In the genomic region with DNA sequence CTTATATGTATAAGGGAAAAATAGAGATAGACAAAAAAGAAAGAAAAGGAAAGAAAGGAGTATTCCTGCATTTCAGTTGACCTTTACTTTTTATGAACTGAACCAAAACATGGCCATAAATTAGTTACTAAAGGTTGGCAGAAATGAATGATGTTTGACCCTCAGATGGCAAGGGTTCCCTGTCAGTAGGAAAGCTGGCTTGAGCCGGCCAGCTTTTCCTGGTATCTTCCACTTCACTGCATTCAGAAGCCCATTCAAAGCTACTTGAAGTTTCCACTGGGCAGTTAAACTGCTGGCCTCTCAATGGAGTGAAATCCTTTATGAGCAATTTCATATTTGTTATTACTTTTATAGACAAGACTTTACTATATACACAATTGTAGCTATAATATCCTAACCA, we compare ENCODE assay signal across 25 mouse cellular contexts.
A peak's percentile ranks its signal among the peaks of the same experiment; 100 is the strongest.
DNase-seq lines count a peak whose midpoint lies in the region; ATAC-seq lines count a peak whose summit lies in the region.
"Had no signal": no experiment of that assay in that cellular context is flagged by ENCODE, and none has a peak within 500 bp of the region (broad histone marks: within the 10 kb centered on the region; RNA-seq: fewer than 3 reads in every experiment).

No protein-coding gene starts in this region.

- no peak overlapping the region for H3K9ac ChIP-seq in kidney, embryonic 14.5 days (ENCODE audit: low read depth, low read length)
- H3K9ac ChIP-seq: embryonic facial prominence, embryonic 13.5 days; forebrain, embryonic 12.5 days; hindbrain, embryonic 12.5 days had no signal

- intact Hi-C loops in left cerebral cortex, postnatal 4 days (cut with DNase I), result no loop called here

- no peak overlapping the region for H3K4me3 ChIP-seq in kidney, embryonic 14.5 days (ENCODE audit: low read length)
- H3K4me3 ChIP-seq: embryonic facial prominence, embryonic 10.5 days; embryonic facial prominence, embryonic 13.5 days; erythroblast, embryonic 14.5 days; forebrain, embryonic 12.5 days; heart, adult 2 months; hindbrain, embryonic 12.5 days had no signal

- no peaks in the 10 kb centered on the region for H3K4me1 ChIP-seq in kidney, embryonic 14.5 days (ENCODE audit: control insufficient read depth, insufficient read depth, low read length)
- H3K4me1 ChIP-seq: embryonic facial prominence, embryonic 10.5 days; embryonic facial prominence, embryonic 13.5 days; forebrain, embryonic 12.5 days; hindbrain, embryonic 12.5 days had no signal

- no peak for ATAC-seq in kidney, embryonic 14.5 days (ENCODE audit: low FRiP score, low TSS enrichment)
- ATAC-seq: activated CD4-positive, CD25-positive, alpha-beta regulatory T cell, adult 4 months; forebrain, embryonic 16.5 days; hindbrain, embryonic 16.5 days had no signal

- DNase-seq in kidney, adult 11 months, result peak; percentile 16
- DNase-seq in kidney, adult 8-10 months, result peak; percentile 43
- DNase-seq in kidney, postnatal 14 days, result peak; percentile 14
- no peak for DNase-seq in left cerebral cortex, postnatal 4 days
- DNase-seq in heart, adult 9 months (ENCODE audit: low spot score in 2 of 2), result no peak
- DNase-seq: adrenal gland, adult 8-10 months; adrenal gland, postnatal 25 days; cerebellum, adult 11-12 months; cerebellum, adult 8-10 months; cerebellum, postnatal 10 days; cerebellum, postnatal 36 days; embryo, embryonic 11 days; gastrocnemius, postnatal 10 days; gastrocnemius, postnatal 36 days; heart, adult 2 months had no signal

- H3K4me2 ChIP-seq in kidney, embryonic 14.5 days (replicated peaks; ENCODE audit: low read depth, low read length), result no peak overlapping the region
- H3K4me2 ChIP-seq: embryonic facial prominence, embryonic 13.5 days; forebrain, embryonic 12.5 days; heart, embryonic 11.5 days; hindbrain, embryonic 12.5 days had no signal

- H3K36me3 ChIP-seq in kidney, embryonic 14.5 days (ENCODE audit: control insufficient read depth, insufficient read depth, low read length), result no peaks in the 10 kb centered on the region
- H3K36me3 ChIP-seq: embryonic facial prominence, embryonic 10.5 days; embryonic facial prominence, embryonic 13.5 days; forebrain, embryonic 12.5 days; hindbrain, embryonic 12.5 days had no signal

- H3K27me3 ChIP-seq in kidney, embryonic 14.5 days (ENCODE audit: control insufficient read depth, insufficient read depth, low read length), result no peaks in the 10 kb centered on the region

- WGBS in kidney, embryonic 14.5 days, result 67% methylated on average over 1 of the region's 1 CpGs

- no peak overlapping the region for H3K27ac ChIP-seq in kidney, embryonic 14.5 days (ENCODE audit: low read depth, low read length)
- H3K27ac ChIP-seq: embryonic facial prominence, embryonic 10.5 days; embryonic facial prominence, embryonic 13.5 days; forebrain, embryonic 12.5 days; heart, adult 2 months; hindbrain, embryonic 12.5 days had no signal

- H3K9me3 ChIP-seq in kidney, embryonic 14.5 days (ENCODE audit: control insufficient read depth, low read length), result no peaks in the 10 kb centered on the region
- H3K9me3 ChIP-seq: embryonic facial prominence, embryonic 10.5 days; embryonic facial prominence, embryonic 13.5 days; forebrain, embryonic 12.5 days; hindbrain, embryonic 12.5 days had no signal

Comparison
In these comparisons a context has a peak if more than half of its experiments do, and no peak if none do; other contexts are left out.
1. DNase-seq: peak in kidney, adult 11 months (single experiment), kidney, adult 8-10 months (2 of 2) and kidney, postnatal 14 days (single experiment); none in left cerebral cortex, postnatal 4 days (single experiment) and heart, adult 9 months (0 of 2).